Comparison of ENCODE assay signal across 7 mouse cellular contexts in the genomic region with DNA sequence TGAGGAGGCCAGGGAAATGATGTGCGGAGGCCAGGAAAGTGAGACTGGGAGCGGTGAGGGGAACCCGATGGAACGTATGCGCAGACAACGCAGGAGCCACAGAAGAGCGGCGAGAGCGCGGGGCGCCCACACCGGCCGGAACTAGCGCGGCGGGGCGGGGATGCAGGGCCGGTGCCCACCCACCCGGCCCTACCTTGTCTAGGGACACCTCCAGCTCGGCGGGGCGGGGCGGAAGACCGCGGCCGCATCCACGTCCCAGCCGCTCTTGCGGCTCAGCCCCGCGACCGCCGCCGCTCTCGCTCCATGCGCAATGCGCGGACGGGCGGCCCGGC. TPM values are rescaled to one million over a fixed set of nuclear protein-coding genes. Genes with fewer than 3 reads are reported as not detected.
DNase-seq lines count a peak whose midpoint lies in the region; ATAC-seq lines count a peak whose summit lies in the region.

No protein-coding gene starts in this region.

- H3K27me3 ChIP-seq in megakaryocyte, embryonic 14.5 days (replicated peaks) = peaks cover 2% of the 10 kb centered on the region
- peaks cover 44% of the 10 kb centered on the region for H3K27me3 ChIP-seq in embryonic facial prominence, embryonic 12.5 days
- H3K27me3 ChIP-seq in hindbrain, embryonic 14.5 days (ENCODE audit: control insufficient read depth, insufficient read depth, low read length) = peaks cover 76% of the 10 kb centered on the region
- peaks cover 80% of the 10 kb centered on the region for H3K27me3 ChIP-seq in midbrain, embryonic 13.5 days

- peaks cover 65% of the 10 kb centered on the region for H3K4me1 ChIP-seq in megakaryocyte, embryonic 14.5 days
- H3K4me1 ChIP-seq in embryonic facial prominence, embryonic 12.5 days = peaks cover 14% of the 10 kb centered on the region
- peaks cover 14% of the 10 kb centered on the region for H3K4me1 ChIP-seq in hindbrain, embryonic 14.5 days (replicated peaks; ENCODE audit: control insufficient read depth, insufficient read depth, low read length)
- peaks cover 27% of the 10 kb centered on the region for H3K4me1 ChIP-seq in midbrain, embryonic 13.5 days (replicated peaks)

- no peak for DNase-seq in hindbrain, embryonic 14.5 days (ENCODE audit: low spot score)
- no peak for DNase-seq in ovary, postnatal 10 days (ENCODE audit: low spot score)
- no peak for DNase-seq in urinary bladder, postnatal 25 days (ENCODE audit: low spot score)

- no peak for ATAC-seq in megakaryocyte, adult 5-6 weeks (ENCODE audit: poor library complexity, severe bottlenecking)
- ATAC-seq in embryonic facial prominence, embryonic 12.5 days (ENCODE audit: insufficient number of reproducible peaks, insufficient read depth, low FRiP score, low TSS enrichment) = no peak; the same call in 1 of the 2 replicates
- ATAC-seq in hindbrain, embryonic 14.5 days (ENCODE audit: low FRiP score) = peak; percentile 64; the same call in 1 of the 2 replicates
- no peak; the same call in 1 of the 2 replicates for ATAC-seq in midbrain, embryonic 13.5 days

- peaks cover 22% of the 10 kb centered on the region for H3K36me3 ChIP-seq in megakaryocyte, embryonic 14.5 days (replicated peaks; ENCODE audit: low read length)
- no peaks in the 10 kb centered on the region for H3K36me3 ChIP-seq in embryonic facial prominence, embryonic 12.5 days
- H3K36me3 ChIP-seq in hindbrain, embryonic 14.5 days (replicated peaks; ENCODE audit: control insufficient read depth, insufficient read depth) = no peaks in the 10 kb centered on the region
- no peaks in the 10 kb centered on the region for H3K36me3 ChIP-seq in midbrain, embryonic 13.5 days

- H3K4me3 ChIP-seq in megakaryocyte, embryonic 14.5 days (replicated peaks) = peak overlapping the region; percentile 99
- H3K4me3 ChIP-seq in embryonic facial prominence, embryonic 12.5 days = peak overlapping the region; percentile 66
- H3K4me3 ChIP-seq in hindbrain, embryonic 14.5 days (replicated peaks; ENCODE audit: low read length) = peak overlapping the region; percentile 81
- peak overlapping the region; percentile 69 for H3K4me3 ChIP-seq in midbrain, embryonic 13.5 days (replicated peaks)

- peak overlapping the region; percentile 94 for H3K4me2 ChIP-seq in embryonic facial prominence, embryonic 12.5 days (replicated peaks)
- peak overlapping the region; percentile 99 for H3K4me2 ChIP-seq in hindbrain, embryonic 14.5 days (replicated peaks)
- H3K4me2 ChIP-seq in midbrain, embryonic 13.5 days (replicated peaks) = peak overlapping the region; percentile 98

- peak overlapping the region; percentile 60 for H3K9ac ChIP-seq in embryonic facial prominence, embryonic 12.5 days
- H3K9ac ChIP-seq in hindbrain, embryonic 14.5 days = peak overlapping the region; percentile 61
- peak overlapping the region; percentile 66 for H3K9ac ChIP-seq in midbrain, embryonic 13.5 days (replicated peaks)

- H3K27ac ChIP-seq in embryonic facial prominence, embryonic 12.5 days = no peak overlapping the region
- H3K27ac ChIP-seq in hindbrain, embryonic 14.5 days = no peak overlapping the region
- no peak overlapping the region for H3K27ac ChIP-seq in midbrain, embryonic 13.5 days

- no peaks in the 10 kb centered on the region for H3K9me3 ChIP-seq in megakaryocyte, embryonic 14.5 days
- H3K9me3 ChIP-seq in embryonic facial prominence, embryonic 12.5 days = no peaks in the 10 kb centered on the region
- H3K9me3 ChIP-seq in hindbrain, embryonic 14.5 days (ENCODE audit: control insufficient read depth, low read length) = no peaks in the 10 kb centered on the region
- H3K9me3 ChIP-seq in midbrain, embryonic 13.5 days = no peaks in the 10 kb centered on the region

- WGBS in embryonic facial prominence, embryonic 12.5 days = 1% methylated on average over 31 of the region's 41 CpGs
- 0% methylated on average over 29 of the region's 41 CpGs for WGBS in hindbrain, embryonic 14.5 days
- 0% methylated on average over 27 of the region's 41 CpGs for WGBS in midbrain, embryonic 13.5 days

RNA-seq across cellular contexts. Expression of gene B3gnt2, which starts 1.5 kb away (rescaled TPM):
- polyA plus RNA-seq in megakaryocyte, embryonic 14.5 days (2012; ENCODE audit: insufficient read depth, low replicate concordance) = 6.1 TPM in 1 of 2 replicates, not detected in the other
- 8.3 and 13.0 TPM in 2 replicates for total RNA-seq in megakaryocyte, adult 5-6 weeks (2015)
- total RNA-seq in megakaryocyte, adult 5-6 weeks (2017) = 20.8 and 28.9 TPM in 2 replicates
- polyA plus RNA-seq in embryonic facial prominence, embryonic 12.5 days (2016; fragmentation: Nextera tagmentation; extraction: Ambion mirVana) = 3.8 and 6.4 TPM in 2 replicates
- 2.3 and 4.6 TPM in 2 replicates for polyA plus RNA-seq in hindbrain, embryonic 14.5 days (2014; fragmentation: Nextera tagmentation; extraction: Ambion mirVana)
- 1.9 and 2.4 TPM in 2 replicates for polyA plus RNA-seq in midbrain, embryonic 13.5 days (2015; fragmentation: Nextera tagmentation; extraction: Ambion mirVana)
